Mouse (Mus musculus): ENCODE data around the gene Wnt10a. TPM values are rescaled to one million over a fixed set of nuclear protein-coding genes. Genes with fewer than 3 reads are reported as not detected.

Wnt10a gene
- total and polyA plus RNA-seq, 3 experiments, result not detected

DNA sequence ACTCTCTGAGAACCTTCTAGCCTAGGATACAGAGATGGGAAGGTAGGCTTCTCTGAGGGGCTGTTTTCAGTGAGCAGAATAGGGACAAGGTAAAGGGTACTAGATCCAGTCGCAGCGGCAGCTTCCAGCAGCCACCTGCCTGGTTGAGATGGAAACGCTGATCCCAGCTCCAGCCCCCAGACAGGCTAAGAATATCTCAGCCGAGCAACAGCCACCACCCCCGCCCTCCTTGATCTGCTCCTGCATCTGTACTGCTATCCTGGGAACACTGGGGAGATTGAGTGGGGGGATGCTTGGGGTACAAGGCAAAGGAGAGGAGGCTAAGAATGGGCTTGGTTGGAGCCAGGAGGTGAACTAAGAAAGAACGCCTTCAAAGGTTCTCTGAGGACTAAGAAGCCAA is 58.9 kb downstream of the Wnt10a start:
- Histone ChIP-seq H3K4me3 (no peak overlapping the region), H3K79me2 (replicated peaks; ENCODE audit: control insufficient read depth, insufficient read depth, low read length) (no peaks in the 10 kb centered on the region), H3K9ac (ENCODE audit: low read depth, low read length) (no peak overlapping the region), H3K36me3 (ENCODE audit: control insufficient read depth, insufficient read depth, low read length) (no peaks in the 10 kb centered on the region), H3K4me1 (ENCODE audit: control insufficient read depth, insufficient read depth, low read length) (no peaks in the 10 kb centered on the region), H3K27me3 (ENCODE audit: control insufficient read depth, insufficient read depth, low read length) (peaks cover 20% of the 10 kb centered on the region), H3K27ac (no peak overlapping the region)
- TF ChIP-seq CTCF (IDR thresholded peaks at IDR 0.05) (no peak), POLR2A (IDR thresholded peaks at IDR 0.05; ENCODE audit: insufficient read depth, low read depth, low read length) (no peak), EP300 (IDR thresholded peaks at IDR 0.05; ENCODE audit: insufficient read depth, low read depth, low read length) (no peak)
- no peak for DNase-seq
- intact Hi-C loops (cut with DNase I), result no loop called here
- WGBS, result 9% methylated on average over 6 of the region's 6 CpGs

DNA sequence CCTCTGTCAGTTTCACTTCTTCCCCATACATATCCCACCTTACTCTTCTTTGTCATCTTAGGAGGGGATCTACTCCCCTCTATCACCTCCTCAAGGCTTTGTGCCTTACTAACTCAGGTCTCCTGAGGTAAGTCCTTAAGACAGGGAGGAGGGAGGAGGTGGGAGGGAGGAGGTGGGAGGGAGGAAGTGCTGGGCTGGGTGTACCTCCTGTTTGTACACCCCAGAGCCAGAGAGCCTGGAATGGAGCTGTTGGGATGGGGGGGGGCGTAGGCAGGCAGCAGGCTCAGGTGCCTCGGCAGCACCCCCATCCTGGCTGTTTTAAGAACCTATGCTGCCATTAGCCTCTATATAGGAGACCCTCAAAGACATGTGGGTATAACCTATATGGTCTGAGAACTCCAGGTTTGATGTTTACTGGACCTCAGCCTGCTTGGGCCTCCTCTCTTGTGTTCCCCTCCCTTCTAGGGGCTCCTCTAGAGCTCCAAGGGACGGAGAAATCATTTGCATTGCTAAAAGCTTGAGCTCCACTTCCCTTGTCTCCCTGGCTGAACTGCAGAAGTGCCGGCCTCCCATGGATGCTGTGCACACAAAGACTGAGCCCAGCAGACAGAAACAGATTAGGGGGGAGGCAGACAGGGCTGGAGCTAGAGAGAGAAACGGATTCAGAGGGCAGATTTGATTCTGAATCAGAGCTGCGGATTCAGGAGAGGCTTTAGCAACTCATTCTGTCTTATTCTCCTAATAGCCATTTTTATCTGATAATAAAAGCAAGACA is 59.9 kb downstream of the Wnt10a start:
- no peaks in the 10 kb centered on the region for H3K4me1 ChIP-seq (ENCODE audit: control insufficient read depth, insufficient read depth, low read length)

More for the DNA sequence above, 59.9 kb downstream of the Wnt10a start:
- TF ChIP-seq POLR2A (IDR thresholded peaks at IDR 0.05; ENCODE audit: insufficient read depth, low read depth, low read length) (no peak), EP300 (IDR thresholded peaks at IDR 0.05; ENCODE audit: insufficient read depth, low read depth, low read length) (no peak), CTCF (IDR thresholded peaks at IDR 0.05) (no peak)
- no peak overlapping the region for H3K27ac ChIP-seq
- no peak overlapping the region for H3K4me3 ChIP-seq
- no peaks in the 10 kb centered on the region for H3K36me3 ChIP-seq (ENCODE audit: control insufficient read depth, insufficient read depth, low read length)
- no peak for DNase-seq
- no peak overlapping the region for H3K9ac ChIP-seq (ENCODE audit: low read depth, low read length)
- H3K79me2 ChIP-seq (replicated peaks; ENCODE audit: control insufficient read depth, insufficient read depth, low read length), result no peaks in the 10 kb centered on the region
- 14% methylated on average over 6 of the region's 6 CpGs for WGBS
- H3K27me3 ChIP-seq (ENCODE audit: control insufficient read depth, insufficient read depth, low read length), result peaks cover 29% of the 10 kb centered on the region
- intact Hi-C loops (cut with DNase I), result no loop called here

Other genes starting within 250 kb of the Wnt10a start
- gene Plcd4, start 248.6 kb upstream of the Wnt10a start, total RNA-seq (2021), result not detected
- 0.08 TPM in 1 of 2 replicates, not detected in the other for gene Plcd4, start 248.6 kb upstream of the Wnt10a start, polyA plus RNA-seq (2012; rRNA removed)
- gene Usp37, start 247.2 kb upstream of the Wnt10a start, total RNA-seq (2021), result 1 to 10 TPM; 6.5 to 8.1 TPM
- gene Usp37, start 247.2 kb upstream of the Wnt10a start, polyA plus RNA-seq (2012; rRNA removed), result 2.9 and 5.2 TPM in 2 replicates
- gene Zfp142, start 203.3 kb upstream of the Wnt10a start, total RNA-seq (2021), result 10 to 100 TPM in 1 of 2 experiments, 1 to 10 TPM in 1; 10.0 to 13.7 TPM
- gene Zfp142, start 203.3 kb upstream of the Wnt10a start, polyA plus RNA-seq (2012; rRNA removed), result 9.2 and 13.3 TPM in 2 replicates
- 10 to 100 TPM; 28.4 to 30.9 TPM for gene Bcs1l, start 203.2 kb upstream of the Wnt10a start, total RNA-seq (2021)
- gene Bcs1l, start 203.2 kb upstream of the Wnt10a start, polyA plus RNA-seq (2012; rRNA removed), result 44.4 and 59.6 TPM in 2 replicates
- gene Rnf25, start 190.1 kb upstream of the Wnt10a start, total RNA-seq (2021), result 10 to 100 TPM; 15.9 to 20.5 TPM
- 33.0 and 50.6 TPM in 2 replicates for gene Rnf25, start 190.1 kb upstream of the Wnt10a start, polyA plus RNA-seq (2012; rRNA removed)
- gene Stk36, start 190.1 kb upstream of the Wnt10a start, total RNA-seq (2021), result under 1 TPM; 0.55 to 0.66 TPM
- gene Stk36, start 190.1 kb upstream of the Wnt10a start, polyA plus RNA-seq (2012; rRNA removed), result 0.56 and 1.5 TPM in 2 replicates
- 10 to 100 TPM in 1 of 2 experiments, 1 to 10 TPM in 1; 9.7 to 10.9 TPM for gene Ttll4, start 129.8 kb upstream of the Wnt10a start, total RNA-seq (2021)
- 6.6 and 15.5 TPM in 2 replicates for gene Ttll4, start 129.8 kb upstream of the Wnt10a start, polyA plus RNA-seq (2012; rRNA removed)
- gene Cyp27a1, start 77.9 kb upstream of the Wnt10a start, total RNA-seq (2021), result 10 to 100 TPM; 10.1 to 18.1 TPM
- gene Cyp27a1, start 77.9 kb upstream of the Wnt10a start, polyA plus RNA-seq (2012; rRNA removed), result 17.0 and 22.2 TPM in 2 replicates
- 1 to 10 TPM; 1.1 to 1.3 TPM for gene Prkag3, start 42.3 kb upstream of the Wnt10a start, total RNA-seq (2021)
- gene Prkag3, start 42.3 kb upstream of the Wnt10a start, polyA plus RNA-seq (2012; rRNA removed), result 2.1 and 3.0 TPM in 2 replicates
- gene Wnt6, start 19.6 kb upstream of the Wnt10a start, total RNA-seq (2021), result under 1 TPM; 0.32 to 0.70 TPM
- 0.38 and 0.39 TPM in 2 replicates for gene Wnt6, start 19.6 kb upstream of the Wnt10a start, polyA plus RNA-seq (2012; rRNA removed)
- under 1 TPM in 1 of 2 experiments, not detected in 1; 0.07 TPM for gene Cdk5r2, start 63.4 kb downstream of the Wnt10a start, total RNA-seq (2021)
- gene Cdk5r2, start 63.4 kb downstream of the Wnt10a start, polyA plus RNA-seq (2012; rRNA removed), result 0.06 and 0.15 TPM in 2 replicates
- gene Fev, start 93.9 kb downstream of the Wnt10a start, total RNA-seq (2021), result not detected
- 0.10 TPM in 1 of 2 replicates, not detected in the other for gene Fev, start 93.9 kb downstream of the Wnt10a start, polyA plus RNA-seq (2012; rRNA removed)
- gene Cryba2, start 101.6 kb downstream of the Wnt10a start, total RNA-seq (2021), result not detected
- gene Cryba2, start 101.6 kb downstream of the Wnt10a start, polyA plus RNA-seq (2012; rRNA removed), result 0.16 TPM in 1 of 2 replicates, not detected in the other
- gene Cfap65, start 144.1 kb downstream of the Wnt10a start, total RNA-seq (2021), result not detected
- 0.03 and 2.3 TPM in 2 replicates for gene Cfap65, start 144.1 kb downstream of the Wnt10a start, polyA plus RNA-seq (2012; rRNA removed)
- gene Ihh, start 160.2 kb downstream of the Wnt10a start, total RNA-seq (2021), result under 1 TPM; 0.14 to 0.16 TPM
- 0.04 and 0.23 TPM in 2 replicates for gene Ihh, start 160.2 kb downstream of the Wnt10a start, polyA plus RNA-seq (2012; rRNA removed)

Measured in heart, adult 2 months (tissue).